Mouse (Mus musculus) C2C12 (cell line): ENCODE results near the gene Zbtb8os.

ENCODE experiments used
- CEBPB ChIP-seq: IDR thresholded peaks from one replicate; pipeline ENCODE4 v1.6.1; 2011; ENCODE audit warnings: low read depth, mild to moderate bottlenecking, control low read depth, moderate library complexity
- CTCF ChIP-seq: IDR thresholded peaks from one replicate; pipeline ENCODE4 v1.5.1; 2011; ENCODE audit not compliant: control insufficient read depth, insufficient read depth, insufficient read length
- MAX ChIP-seq: IDR thresholded peaks from one replicate; pipeline ENCODE4 v1.6.1; 2011; ENCODE audit warnings: mild to moderate bottlenecking, control low read depth
- MYOD1 ChIP-seq: IDR thresholded peaks from one replicate; pipeline ENCODE4 v1.6.1; 2011; ENCODE audit warnings: low read depth; ENCODE audit not compliant: control insufficient read depth, insufficient read length
- MYOG ChIP-seq: IDR thresholded peaks from one replicate; pipeline ENCODE4 v1.6.1; 2011; ENCODE audit not compliant: control insufficient read depth, insufficient read length; ENCODE audit errors: extremely low read depth
- USF1 ChIP-seq: IDR thresholded peaks from one replicate; pipeline ENCODE4 v1.6.1; 2011; ENCODE audit warnings: low read depth, mild to moderate bottlenecking, control low read depth, moderate library complexity

- TF ChIP-seq CTCF (no peak), USF1 (no peak), MAX (no peak), CEBPB (no peak), MYOG (no peak), MYOD1 (no peak)
These were observed 54.8 kb downstream of the Zbtb8os start for GRCm38 (mm10) chr4:129390216-129390743.
